Mouse (Mus musculus): ENCODE results near the gene Gm37240. TPM values are rescaled to one million over a fixed set of nuclear protein-coding genes. Genes with fewer than 3 reads are reported as not detected.

Gm37240 gene
- polyA plus RNA-seq, 1 experiment from 2014 or later: 11.4 TPM

DNA sequence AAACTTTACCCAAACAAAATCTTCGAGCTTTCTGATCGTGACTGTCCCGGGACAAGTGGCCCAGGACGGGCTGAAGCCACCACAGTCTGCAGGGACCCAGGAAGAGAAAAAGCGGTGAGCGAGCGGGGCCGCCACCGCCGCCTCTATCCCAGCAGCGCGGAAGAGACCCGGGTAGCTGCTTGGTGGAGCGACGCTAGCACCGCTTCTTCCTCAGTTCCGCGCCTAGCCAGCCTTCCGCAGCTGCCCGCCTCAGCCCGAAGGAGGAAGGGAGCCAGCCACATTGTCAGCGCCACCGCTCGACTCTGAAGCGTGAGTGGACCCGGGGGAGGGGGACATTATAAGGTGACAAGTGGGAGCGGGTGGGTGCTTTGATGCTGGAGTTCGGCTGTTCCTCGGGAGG, 1071.9 kb downstream of the Gm37240 start:
- Histone ChIP-seq H3K9ac (ENCODE audit: low read length) (peak overlapping the region; percentile 91), H3K4me3 (replicated peaks; ENCODE audit: low read length) (peak overlapping the region; percentile 97), H3K27ac (ENCODE audit: low read length) (peak overlapping the region; percentile 98), H3K4me1 (ENCODE audit: control insufficient read depth, insufficient read depth, low read length) (peaks cover 17% of the 10 kb centered on the region), H3K36me3 (ENCODE audit: control insufficient read depth, insufficient read depth, low read length) (no peaks in the 10 kb centered on the region), H3K9me3 (replicated peaks; ENCODE audit: control insufficient read depth, low read length) (no peaks in the 10 kb centered on the region), H3K4me2 (ENCODE audit: low read depth, low read length) (peak overlapping the region; percentile 86), H3K27me3 (ENCODE audit: control insufficient read depth, insufficient read depth, low read length) (no peaks in the 10 kb centered on the region)
- under 1% methylated on average over 29 of the region's 29 CpGs for WGBS
- no peak for ATAC-seq (ENCODE audit: insufficient read depth, low FRiP score)

DNA sequence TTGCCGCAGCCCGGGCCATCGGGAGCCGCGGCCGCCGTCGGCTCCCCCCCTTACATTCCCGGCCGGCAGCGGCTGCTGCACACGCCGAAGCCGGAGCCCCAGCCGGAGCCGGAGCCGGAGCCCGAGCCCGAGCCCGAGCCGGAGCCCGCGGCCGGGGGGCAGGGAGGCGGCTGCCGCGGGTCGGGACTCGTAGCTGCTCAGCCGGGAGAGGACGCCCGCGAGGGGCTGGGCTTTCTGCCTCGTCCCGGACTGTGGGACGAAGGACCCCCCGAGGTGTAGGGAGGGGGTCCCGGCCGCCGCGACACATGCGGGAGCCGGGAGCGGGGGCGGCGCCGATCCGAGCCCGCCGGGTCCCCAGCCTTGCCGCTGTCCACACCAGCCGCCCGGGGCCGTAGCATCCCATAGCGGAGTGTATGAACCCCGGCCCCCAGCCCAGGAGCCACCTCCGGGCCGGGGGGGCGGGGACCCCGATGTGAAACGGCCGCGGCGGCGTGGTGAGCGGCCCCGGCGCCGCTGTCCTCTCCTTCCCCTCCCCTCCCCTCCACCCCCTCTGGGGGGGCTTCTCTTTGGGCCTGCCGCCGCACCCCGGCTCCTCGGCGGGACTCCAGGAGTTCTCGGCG, 1072.4 kb downstream of the Gm37240 start, which contains the start of gene Fbxw7:
Gene Fbxw7 (plus strand): TSS at position 507 of the 620 bp plus-strand sequence.
- Histone ChIP-seq H3K4me1 (ENCODE audit: control insufficient read depth, insufficient read depth, low read length) (peaks cover 17% of the 10 kb centered on the region), H3K9ac (ENCODE audit: low read length) (peak within 1 kb of the TSS; percentile 91), H3K9me3 (replicated peaks; ENCODE audit: control insufficient read depth, low read length) (no peaks in the 10 kb centered on the region), H3K36me3 (ENCODE audit: control insufficient read depth, insufficient read depth, low read length) (no peaks in the 10 kb centered on the region), H3K27me3 (ENCODE audit: control insufficient read depth, insufficient read depth, low read length) (no peaks in the 10 kb centered on the region), H3K27ac (ENCODE audit: low read length) (peak within 1 kb of the TSS; percentile 98), H3K4me3 (replicated peaks; ENCODE audit: low read length) (peak within 1 kb of the TSS; percentile 97), H3K4me2 (ENCODE audit: low read depth, low read length) (peak within 1 kb of the TSS; percentile 86)
- peak; percentile 41 for ATAC-seq (ENCODE audit: insufficient read depth, low FRiP score)
- WGBS: under 1% methylated on average over 62 of the region's 76 CpGs

DNA sequence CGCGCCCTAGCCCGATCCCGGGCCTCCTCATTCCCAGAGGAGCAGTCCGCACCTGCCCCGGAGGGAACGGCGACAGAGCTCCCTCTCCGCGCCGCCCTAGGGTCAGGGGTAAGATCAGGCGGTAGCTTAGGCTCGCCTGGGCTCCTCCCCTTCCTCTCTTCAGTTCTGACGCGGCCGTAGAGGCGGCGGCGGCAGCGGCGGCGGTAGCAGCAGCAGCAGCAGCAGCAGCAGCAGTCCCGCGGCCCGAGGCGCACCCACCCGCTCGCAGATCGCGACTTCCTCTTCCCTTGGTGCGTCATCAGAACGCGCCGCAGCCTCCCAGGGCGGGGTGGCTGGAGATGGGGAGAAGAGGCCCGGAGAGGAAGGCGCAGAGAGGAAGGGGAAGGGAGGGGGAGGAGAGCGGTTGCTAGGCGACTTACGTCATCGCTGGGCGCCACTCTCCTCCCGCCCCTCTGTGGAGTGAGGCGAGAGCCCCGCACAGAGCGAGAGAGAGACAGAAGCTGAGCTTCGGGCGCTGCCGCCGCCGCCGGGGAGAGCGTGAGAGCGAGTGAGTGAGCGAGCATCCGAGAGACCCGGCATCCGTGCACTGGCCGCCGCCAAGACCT, 1073.1 kb downstream of the Gm37240 start:
- under 1% methylated on average over 57 of the region's 60 CpGs for WGBS
- peak; percentile 96 for ATAC-seq (ENCODE audit: insufficient read depth, low FRiP score)

DNA sequence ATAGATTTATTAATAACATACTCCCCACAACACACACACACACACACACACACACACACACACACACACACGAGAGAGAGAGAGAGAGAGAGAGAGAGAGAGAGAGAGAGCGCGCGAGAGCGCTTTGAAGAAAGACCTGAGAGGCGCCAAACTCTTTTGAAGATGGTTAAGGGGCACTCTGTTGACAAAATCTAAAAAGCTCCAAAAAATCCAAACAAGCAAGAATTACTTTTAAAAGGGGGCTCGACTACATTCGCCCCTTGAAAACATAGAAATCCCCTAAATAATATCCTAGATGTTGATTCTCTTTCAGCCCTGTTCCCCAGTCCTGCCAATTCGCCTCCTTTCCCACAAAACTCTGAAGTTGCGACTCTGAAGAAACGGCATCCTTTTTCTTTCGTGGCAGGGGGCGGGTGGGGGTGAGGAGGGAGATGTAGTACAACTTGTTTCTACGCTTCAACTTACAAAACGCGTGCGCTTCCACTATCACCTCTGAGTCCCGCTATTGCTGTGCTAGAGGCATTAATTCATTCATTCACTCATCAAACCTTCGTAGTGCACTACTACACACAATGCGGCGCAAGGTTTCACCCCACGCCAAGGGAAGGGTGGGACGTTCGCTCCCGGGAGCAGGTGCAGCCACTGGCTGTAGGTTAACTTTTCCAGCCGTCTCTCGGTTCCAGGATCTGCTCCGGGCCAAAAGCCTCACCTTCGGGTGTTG, 1073.7 kb downstream of the Gm37240 start:
- WGBS: 1% methylated on average over 29 of the region's 29 CpGs
- Histone ChIP-seq H3K36me3 (ENCODE audit: control insufficient read depth, insufficient read depth, low read length) (no peaks in the 10 kb centered on the region), H3K4me2 (ENCODE audit: low read depth, low read length) (peak overlapping the region; percentile 83), H3K4me3 (replicated peaks; ENCODE audit: low read length) (peak overlapping the region; percentile 97), H3K4me1 (ENCODE audit: control insufficient read depth, insufficient read depth, low read length) (peaks cover 17% of the 10 kb centered on the region), H3K27me3 (ENCODE audit: control insufficient read depth, insufficient read depth, low read length) (no peaks in the 10 kb centered on the region), H3K9ac (ENCODE audit: low read length) (peak overlapping the region; percentile 87), H3K27ac (ENCODE audit: low read length) (peak overlapping the region; percentile 98), H3K9me3 (replicated peaks; ENCODE audit: control insufficient read depth, low read length) (no peaks in the 10 kb centered on the region)
- ATAC-seq (ENCODE audit: insufficient read depth, low FRiP score): peak; percentile 34

More for the DNA sequence above, 1073.1 kb downstream of the Gm37240 start:
- Histone ChIP-seq H3K4me2 (ENCODE audit: low read depth, low read length) (peak overlapping the region; percentile 86), H3K27ac (ENCODE audit: low read length) (peak overlapping the region; percentile 98), H3K36me3 (ENCODE audit: control insufficient read depth, insufficient read depth, low read length) (no peaks in the 10 kb centered on the region), H3K9me3 (replicated peaks; ENCODE audit: control insufficient read depth, low read length) (no peaks in the 10 kb centered on the region), H3K4me3 (replicated peaks; ENCODE audit: low read length) (peak overlapping the region; percentile 97), H3K4me1 (ENCODE audit: control insufficient read depth, insufficient read depth, low read length) (peaks cover 17% of the 10 kb centered on the region), H3K27me3 (ENCODE audit: control insufficient read depth, insufficient read depth, low read length) (no peaks in the 10 kb centered on the region), H3K9ac (ENCODE audit: low read length) (peak overlapping the region; percentile 91)

DNA sequence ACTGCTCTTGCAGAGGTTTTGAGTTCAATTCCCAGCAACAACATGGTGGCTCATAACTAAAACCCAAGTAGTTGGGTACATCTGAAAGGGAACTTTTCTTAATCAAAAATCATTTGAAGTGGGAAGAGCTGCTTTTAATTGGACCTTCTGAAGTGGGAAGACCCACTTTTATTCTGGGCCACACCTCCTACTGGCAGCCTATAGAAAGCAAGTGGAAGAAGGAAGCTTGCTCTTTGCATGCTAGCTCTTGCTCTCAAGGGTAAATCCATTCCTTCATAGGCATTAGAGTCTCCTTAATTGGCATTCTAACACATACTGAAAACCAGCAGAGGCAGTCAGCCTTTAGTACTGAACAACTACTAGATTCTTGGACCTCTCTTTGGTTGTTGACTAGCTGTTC, 1076.5 kb downstream of the Gm37240 start:
- Histone ChIP-seq H3K4me2 (ENCODE audit: low read depth, low read length) (no peak overlapping the region), H3K27ac (ENCODE audit: low read length) (no peak overlapping the region), H3K9me3 (replicated peaks; ENCODE audit: control insufficient read depth, low read length) (no peaks in the 10 kb centered on the region), H3K4me3 (replicated peaks; ENCODE audit: low read length) (no peak overlapping the region), H3K9ac (ENCODE audit: low read length) (no peak overlapping the region), H3K27me3 (ENCODE audit: control insufficient read depth, insufficient read depth, low read length) (no peaks in the 10 kb centered on the region), H3K36me3 (ENCODE audit: control insufficient read depth, insufficient read depth, low read length) (no peaks in the 10 kb centered on the region), H3K4me1 (ENCODE audit: control insufficient read depth, insufficient read depth, low read length) (peaks cover 9% of the 10 kb centered on the region)
- ATAC-seq (ENCODE audit: insufficient read depth, low FRiP score): no peak

DNA sequence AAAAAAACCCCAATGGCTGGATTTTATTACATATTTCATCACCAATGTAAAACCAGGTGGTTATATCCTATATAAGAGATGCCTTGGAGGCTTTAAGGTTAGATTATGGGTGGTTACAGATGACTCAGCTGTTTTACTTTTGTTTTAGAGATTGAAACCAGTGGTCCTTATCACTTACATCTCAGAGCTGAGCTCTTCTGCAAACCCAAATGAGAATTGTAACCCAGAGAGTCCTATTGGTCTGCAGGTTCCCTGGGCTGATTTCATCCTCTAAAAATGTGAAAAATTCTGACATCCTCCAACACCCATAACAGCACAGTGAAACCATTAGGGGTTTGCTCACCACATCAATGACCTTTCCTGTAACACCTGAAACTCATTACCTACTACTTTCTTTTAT, 1078.4 kb downstream of the Gm37240 start:
- Histone ChIP-seq H3K27me3 (ENCODE audit: control insufficient read depth, insufficient read depth, low read length) (no peaks in the 10 kb centered on the region), H3K27ac (ENCODE audit: low read length) (no peak overlapping the region), H3K4me1 (ENCODE audit: control insufficient read depth, insufficient read depth, low read length) (peaks cover 9% of the 10 kb centered on the region; the same call in 1 of the 2 replicates), H3K4me3 (replicated peaks; ENCODE audit: low read length) (no peak overlapping the region), H3K4me2 (ENCODE audit: low read depth, low read length) (no peak overlapping the region), H3K9ac (ENCODE audit: low read length) (no peak overlapping the region), H3K36me3 (ENCODE audit: control insufficient read depth, insufficient read depth, low read length) (no peaks in the 10 kb centered on the region), H3K9me3 (replicated peaks; ENCODE audit: control insufficient read depth, low read length) (no peaks in the 10 kb centered on the region)
- ATAC-seq (ENCODE audit: insufficient read depth, low FRiP score): no peak

DNA sequence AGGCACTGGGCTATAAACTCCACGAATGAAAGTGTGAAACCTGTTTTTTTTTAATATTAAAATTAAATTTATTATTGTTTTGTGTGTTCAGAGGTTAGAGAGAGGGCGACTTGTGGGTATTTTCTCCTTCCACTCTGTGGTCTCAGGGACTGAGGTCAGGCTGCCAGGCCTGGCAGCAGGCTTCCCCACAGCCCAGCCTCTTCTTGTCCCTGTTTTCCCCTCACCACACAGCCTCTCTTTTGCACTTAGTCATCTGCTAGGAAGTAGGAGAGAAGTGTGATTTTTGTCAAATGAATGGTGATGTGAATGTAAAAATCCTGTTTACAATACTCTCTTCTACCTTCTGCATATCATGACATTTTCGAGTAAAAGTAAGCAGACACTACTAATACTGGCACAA, 1079.5 kb downstream of the Gm37240 start:
- Histone ChIP-seq H3K9ac (ENCODE audit: low read length) (no peak overlapping the region), H3K4me3 (replicated peaks; ENCODE audit: low read length) (no peak overlapping the region), H3K36me3 (ENCODE audit: control insufficient read depth, insufficient read depth, low read length) (no peaks in the 10 kb centered on the region), H3K4me2 (ENCODE audit: low read depth, low read length) (no peak overlapping the region), H3K27ac (ENCODE audit: low read length) (no peak overlapping the region), H3K4me1 (ENCODE audit: control insufficient read depth, insufficient read depth, low read length) (peaks cover 2% of the 10 kb centered on the region; the same call in 1 of the 2 replicates), H3K27me3 (ENCODE audit: control insufficient read depth, insufficient read depth, low read length) (no peaks in the 10 kb centered on the region), H3K9me3 (replicated peaks; ENCODE audit: control insufficient read depth, low read length) (no peaks in the 10 kb centered on the region)
- no peak for ATAC-seq (ENCODE audit: insufficient read depth, low FRiP score)
- 70% methylated on average over 3 of the region's 3 CpGs for WGBS

DNA sequence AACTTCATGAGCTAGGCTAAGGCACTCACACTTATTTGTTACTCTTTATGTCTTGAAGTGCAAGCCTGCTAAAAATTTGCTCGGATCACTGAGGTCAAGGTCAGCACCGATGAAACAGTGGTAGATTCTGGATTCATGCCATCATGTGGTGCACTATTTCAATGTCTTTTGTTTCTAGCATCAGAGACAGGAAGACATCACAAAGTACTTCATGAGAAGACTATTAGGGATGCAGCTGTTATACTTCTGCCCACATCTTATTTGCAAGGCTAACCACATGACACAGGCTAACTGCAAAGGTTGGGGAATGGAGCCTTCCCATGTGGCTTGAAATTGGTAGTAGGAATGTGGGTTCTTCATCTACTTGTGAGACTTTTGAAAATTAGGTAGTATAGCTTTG, 1081.1 kb downstream of the Gm37240 start:
- WGBS: 66% methylated on average over 2 of the region's 2 CpGs
- no peaks in the 10 kb centered on the region for H3K4me1 ChIP-seq (ENCODE audit: control insufficient read depth, insufficient read depth, low read length)

DNA sequence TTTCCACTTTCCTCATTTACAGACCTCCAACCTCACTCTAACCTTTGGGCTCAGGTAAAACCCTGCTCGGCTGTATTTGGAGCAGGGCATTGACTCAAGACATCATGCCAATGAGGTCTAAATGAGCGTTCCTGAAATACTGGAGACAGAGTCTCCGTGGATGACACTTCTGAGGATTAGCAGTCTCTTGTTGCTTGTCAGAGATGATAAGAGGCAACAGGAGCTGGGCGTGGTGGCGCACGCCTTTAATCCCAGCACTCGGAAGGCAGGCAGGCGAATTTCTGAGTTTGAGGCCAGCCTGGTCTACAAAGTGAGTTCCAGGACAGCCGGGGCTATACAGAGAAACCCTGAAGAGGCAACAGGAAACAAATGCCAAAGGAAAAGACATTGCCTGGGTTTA, 1083.3 kb downstream of the Gm37240 start:
- no peak overlapping the region for H3K4me2 ChIP-seq (ENCODE audit: low read depth, low read length)

More for the DNA sequence above, 1081.1 kb downstream of the Gm37240 start:
- Histone ChIP-seq H3K27ac (ENCODE audit: low read length) (no peak overlapping the region), H3K36me3 (ENCODE audit: control insufficient read depth, insufficient read depth, low read length) (no peaks in the 10 kb centered on the region), H3K9me3 (replicated peaks; ENCODE audit: control insufficient read depth, low read length) (no peaks in the 10 kb centered on the region), H3K27me3 (ENCODE audit: control insufficient read depth, insufficient read depth, low read length) (no peaks in the 10 kb centered on the region), H3K4me2 (ENCODE audit: low read depth, low read length) (no peak overlapping the region), H3K4me3 (replicated peaks; ENCODE audit: low read length) (no peak overlapping the region), H3K9ac (ENCODE audit: low read length) (no peak overlapping the region)
- no peak for ATAC-seq (ENCODE audit: insufficient read depth, low FRiP score)

More for the DNA sequence above, 1083.3 kb downstream of the Gm37240 start:
- H3K27me3 ChIP-seq (ENCODE audit: control insufficient read depth, insufficient read depth, low read length): no peaks in the 10 kb centered on the region
- H3K4me1 ChIP-seq (ENCODE audit: control insufficient read depth, insufficient read depth, low read length): no peaks in the 10 kb centered on the region
- H3K36me3 ChIP-seq (ENCODE audit: control insufficient read depth, insufficient read depth, low read length): no peaks in the 10 kb centered on the region
- WGBS: 57% methylated on average over 9 of the region's 9 CpGs
- no peak overlapping the region for H3K4me3 ChIP-seq (replicated peaks; ENCODE audit: low read length)
- no peak overlapping the region for H3K9ac ChIP-seq (ENCODE audit: low read length)
- no peak for ATAC-seq (ENCODE audit: insufficient read depth, low FRiP score)
- no peaks in the 10 kb centered on the region for H3K9me3 ChIP-seq (replicated peaks; ENCODE audit: control insufficient read depth, low read length)
- no peak overlapping the region for H3K27ac ChIP-seq (ENCODE audit: low read length)
